Mouse (Mus musculus) CH12.LX (cell line): ENCODE results near the gene Meis3. TPM values are rescaled to one million over a fixed set of nuclear protein-coding genes. Genes with fewer than 3 reads are reported as not detected.

ENCODE experiments used
- DNase-seq: peaks from one replicate; pipeline ENCODE4 v3.0.0-alpha.2; 2013; ENCODE audit errors: extremely low read depth
- H3K27ac ChIP-seq: 2 replicates; pipeline ENCODE4 v1.5.1; 2012; ENCODE audit warnings: low read depth, mild to moderate bottlenecking, control low read depth, moderate library complexity; ENCODE audit not compliant: insufficient read depth
- H3K27me3 ChIP-seq: replicated peaks from 2 replicates; pipeline ENCODE3; 2012; ENCODE audit warnings: inconsistent platforms
- H3K36me3 ChIP-seq, 2 experiments: replicated peaks in 1 of 2; 2 replicates each; pipeline versions ENCODE3 to v1.6.1; 2012; ENCODE audit warnings: inconsistent platforms in 1 of 2, low read length in 1 of 2, mild to moderate bottlenecking in 1 of 2, mixed read lengths in 1 of 2, moderate library complexity in 1 of 2; ENCODE audit not compliant: control insufficient read depth in 1 of 2, insufficient read depth in 1 of 2
- H3K4me1 ChIP-seq, 2 experiments: 2 replicates each; pipeline ENCODE4 v1.6.1; 2012; ENCODE audit warnings: inconsistent platforms in 1 of 2, moderate library complexity in 1 of 2; ENCODE audit not compliant: insufficient read depth in 2 of 2, control insufficient read depth in 1 of 2
- H3K4me2 ChIP-seq: 2 replicates; pipeline ENCODE4 v1.6.1; 2012; ENCODE audit warnings: low read depth, mild to moderate bottlenecking, control low read depth; ENCODE audit not compliant: poor library complexity, insufficient read depth, severe bottlenecking
- H3K4me3 ChIP-seq, 3 experiments: fragments of 150-350 bp in 1 of 3; sonication (generic) in 1 of 3; replicated peaks in 1 of 3; 2 replicates each; pipeline versions ENCODE3 to v1.5.1; 2011 to 2012; ENCODE audit warnings: low read depth in 2 of 3, low read length in 2 of 3, mild to moderate bottlenecking in 2 of 3, moderate library complexity in 2 of 3, control low read depth in 1 of 3, improper control_type of control experiment in 1 of 3, inconsistent platforms in 1 of 3, mixed read lengths in 1 of 3; ENCODE audit not compliant: poor library complexity in 1 of 3
- H3K79me2 ChIP-seq: replicated peaks from 2 replicates; pipeline ENCODE4 v1.6.1; 2012; ENCODE audit warnings: mild to moderate bottlenecking, moderate library complexity; ENCODE audit not compliant: control insufficient read depth, poor library complexity, insufficient read depth, severe bottlenecking; ENCODE audit errors: extremely low read depth
- H3K9ac ChIP-seq: 2 replicates; pipeline ENCODE4 v1.6.1; 2012; ENCODE audit warnings: low read depth, mild to moderate bottlenecking, control low read depth, moderate library complexity; ENCODE audit not compliant: insufficient read depth
- H3K9me3 ChIP-seq: replicated peaks from 2 replicates; pipeline ENCODE3; 2012; ENCODE audit warnings: low read length, inconsistent platforms, mixed read lengths
- BHLHE40 ChIP-seq: IDR thresholded peaks from 2 replicates; pipeline ENCODE4 v1.6.1; 2011; ENCODE audit warnings: mild to moderate bottlenecking, low read depth, low read length, improper control_type of control experiment
- CHD1 ChIP-seq: IDR thresholded peaks from 2 replicates; pipeline ENCODE4 v1.6.1; 2012; ENCODE audit warnings: low read depth, low read length, improper control_type of control experiment, inconsistent platforms
- EP300 ChIP-seq: IDR thresholded peaks from 2 replicates; pipeline ENCODE4 v1.6.1; 2011; ENCODE audit warnings: low read length, improper control_type of control experiment
- ETS1 ChIP-seq: conservative IDR thresholded peaks from 2 replicates; pipeline ENCODE4 v1.6.1; 2012; ENCODE audit warnings: low read depth, mild to moderate bottlenecking, inconsistent platforms, low read length, improper control_type of control experiment, moderate library complexity
- GABPA ChIP-seq: IDR thresholded peaks from 2 replicates; pipeline ENCODE4 v1.6.1; 2012; ENCODE audit warnings: low read depth, low read length, improper control_type of control experiment, inconsistent platforms; ENCODE audit not compliant: insufficient replicate concordance
- HCFC1 ChIP-seq: IDR thresholded peaks from 2 replicates; pipeline ENCODE4 v1.6.1; 2012; ENCODE audit warnings: low read depth, mild to moderate bottlenecking, inconsistent platforms, low read length, improper control_type of control experiment
- IRF4 ChIP-seq: IDR thresholded peaks from 2 replicates; pipeline ENCODE4 v1.6.1; 2014; ENCODE audit warnings: low read depth, mild to moderate bottlenecking, inconsistent platforms, low read length, improper control_type of control experiment
- JUND ChIP-seq: conservative IDR thresholded peaks from 2 replicates; pipeline ENCODE4 v1.6.1; 2011; ENCODE audit warnings: low read depth, low read length, improper control_type of control experiment
- KAT2A ChIP-seq: IDR thresholded peaks from 2 replicates; pipeline ENCODE4 v1.6.1; 2012; ENCODE audit warnings: low read length, improper control_type of control experiment, inconsistent platforms; ENCODE audit not compliant: insufficient replicate concordance
- MAZ ChIP-seq: IDR thresholded peaks from 2 replicates; pipeline ENCODE4 v1.6.1; 2012; ENCODE audit warnings: low read depth, mild to moderate bottlenecking, inconsistent platforms, low read length, improper control_type of control experiment, moderate library complexity
- MXI1 ChIP-seq: IDR thresholded peaks from 2 replicates; pipeline ENCODE4 v1.6.1; 2011; ENCODE audit warnings: mild to moderate bottlenecking, low read depth, low read length, improper control_type of control experiment
- MYC ChIP-seq: IDR thresholded peaks from 2 replicates; pipeline ENCODE4 v1.6.1; 2011; ENCODE audit warnings: low read depth, mild to moderate bottlenecking, improper control_type of control experiment, low read length
- NELFE ChIP-seq: IDR thresholded peaks from 2 replicates; pipeline ENCODE4 v1.6.1; 2011; ENCODE audit warnings: low read depth, low read length, improper control_type of control experiment
- POLR2A ChIP-seq: IDR thresholded peaks from 2 replicates; pipeline ENCODE4 v1.6.1; 2011; ENCODE audit warnings: low read depth, mild to moderate bottlenecking, improper control_type of control experiment, low read length
- POLR2AphosphoS2 ChIP-seq: IDR thresholded peaks from 2 replicates; pipeline ENCODE4 v1.6.1; 2011; ENCODE audit warnings: low read depth, low read length, improper control_type of control experiment
- TCF12 ChIP-seq: IDR thresholded peaks from 2 replicates; pipeline ENCODE4 v1.6.1; 2014; ENCODE audit warnings: low read depth, mild to moderate bottlenecking, inconsistent platforms, low read length, improper control_type of control experiment
- ZC3H11A ChIP-seq: IDR thresholded peaks from 2 replicates; pipeline ENCODE4 v1.6.1; 2012; ENCODE audit warnings: low read depth, mild to moderate bottlenecking, inconsistent platforms, low read length, improper control_type of control experiment
- dilution Hi-C: fragments of 300-500 bp; cut with MboI; formaldehyde crosslinking; loops from 2 replicates; pipeline ENCODE4 v1.14.3; 2020; ENCODE audit warnings: low sequenced_read_pairs; ENCODE audit not compliant: extremely low pct_unique_long_range_greater_than_20kb, extremely low pct_ligation_motif_present
- in situ Hi-C: fragments of 300-500 bp; cut with MboI; formaldehyde crosslinking; loops from 3 replicates; pipeline ENCODE4 v1.14.3; 2019; ENCODE audit warnings: low sequenced_read_pairs, low pct_ligation_motif_present, low pct_unique_long_range_greater_than_20kb, mixed read lengths
- polyA plus RNA-seq: library from polyadenylated mRNA; unstranded; fragments of >175 nt; gene quantifications from 2 replicates; pipeline ENCODE4 v1.2.1, GENCODE M21; 2012; ENCODE audit warnings: low read depth; ENCODE audit not compliant: insufficient read length
- total RNA-seq, 2 experiments: library from RNA; depleted of rRNA; stranded (reverse); fragments of 300-350 nt in 1 of 2; fragments of >200 nt in 1 of 2; gene quantifications; 2 replicates each; pipeline ENCODE4 v1.2.3; 2012 to 2014

Gene Meis3
- total and polyA plus RNA-seq, 3 experiments, result 7.9 to 11.8 (median 10.2) TPM

DNA sequence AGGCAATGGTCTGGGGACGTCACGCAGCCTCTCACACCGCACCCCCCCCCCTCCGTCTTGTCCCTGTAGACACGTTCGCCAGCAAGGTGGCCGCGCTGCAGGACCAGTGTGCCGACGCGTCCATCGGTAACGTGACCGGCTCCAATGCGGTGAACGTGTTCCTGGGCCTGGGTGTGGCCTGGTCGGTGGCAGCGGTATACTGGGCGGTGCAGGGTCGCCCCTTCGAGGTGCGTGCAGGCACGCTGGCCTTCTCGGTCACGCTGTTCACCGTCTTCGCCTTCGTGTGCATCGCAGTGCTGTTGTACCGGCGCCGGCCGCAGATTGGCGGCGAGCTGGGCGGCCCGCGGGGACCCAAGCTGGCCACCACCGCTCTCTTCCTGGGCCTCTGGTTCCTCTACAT lies 16.2 kb upstream of the Meis3 start:
- peaks cover 15 to 31% of the 10 kb centered on the region in 2 experiments for H3K4me1 ChIP-seq
- H3K36me3 ChIP-seq, result no peaks in the 10 kb centered on the region
- in situ Hi-C loops (no loop called here), dilution Hi-C loops (loop anchor here (25.0 kb wide), 1 partner anchor 196 kb away; the partner anchor contains the start of gene Ehd2)
- no peaks in the 10 kb centered on the region for H3K79me2 ChIP-seq
- TF ChIP-seq POLR2A, result no peak
- no peak for TF ChIP-seq JUND
- no peak for TF ChIP-seq BHLHE40
- no peak for TF ChIP-seq IRF4
- TF ChIP-seq, all 38 proteins: peak for 0
- Histone ChIP-seq H3K27me3 (peaks cover 13% of the 10 kb centered on the region), H3K4me2 (no peak overlapping the region), H3K4me3 (no peak overlapping the region), H3K9ac (no peak overlapping the region), H3K9me3 (peaks cover 13% of the 10 kb centered on the region), H3K27ac (no peak overlapping the region)
- DNase-seq, result no peak

DNA sequence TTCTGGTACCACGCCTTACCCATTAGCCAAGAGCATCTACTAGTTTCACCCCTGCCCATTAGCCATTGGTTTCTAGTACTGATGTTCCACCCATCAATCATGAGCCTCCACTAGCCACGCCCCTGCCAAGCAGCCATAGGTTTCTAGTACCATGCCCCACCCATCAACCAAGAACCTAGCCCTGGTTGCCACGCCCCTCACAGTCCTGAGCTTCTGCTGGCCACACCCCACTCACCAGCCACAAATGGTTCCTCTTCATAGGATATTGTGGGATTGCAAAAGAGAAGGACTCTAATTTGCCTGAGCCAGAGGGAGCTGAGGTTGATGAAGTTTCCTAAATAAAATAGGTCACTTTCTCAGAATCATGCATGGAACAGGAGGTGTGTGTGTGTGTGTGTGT lies 14.2 kb upstream of the Meis3 start:
- in situ Hi-C loops, result no loop called here
- TF ChIP-seq KAT2A (no peak), NELFE (no peak), MXI1 (no peak), EP300 (no peak)
- peaks cover 24% of the 10 kb centered on the region for H3K27me3 ChIP-seq
- dilution Hi-C loops, result loop anchor here (25.0 kb wide), 1 partner anchor 198 kb away; the partner anchor contains the start of gene Ehd2
- no peaks in the 10 kb centered on the region for H3K36me3 ChIP-seq
- H3K4me1 ChIP-seq, result peaks cover 9 to 18% of the 10 kb centered on the region in 2 experiments
- peaks cover 13% of the 10 kb centered on the region for H3K9me3 ChIP-seq
- no peak overlapping the region for H3K4me2 ChIP-seq
- no peak overlapping the region for H3K4me3 ChIP-seq
- peak; percentile 44 for DNase-seq
- no peak overlapping the region for H3K27ac ChIP-seq
- no peak overlapping the region for H3K9ac ChIP-seq
- H3K79me2 ChIP-seq, result no peaks in the 10 kb centered on the region

DNA sequence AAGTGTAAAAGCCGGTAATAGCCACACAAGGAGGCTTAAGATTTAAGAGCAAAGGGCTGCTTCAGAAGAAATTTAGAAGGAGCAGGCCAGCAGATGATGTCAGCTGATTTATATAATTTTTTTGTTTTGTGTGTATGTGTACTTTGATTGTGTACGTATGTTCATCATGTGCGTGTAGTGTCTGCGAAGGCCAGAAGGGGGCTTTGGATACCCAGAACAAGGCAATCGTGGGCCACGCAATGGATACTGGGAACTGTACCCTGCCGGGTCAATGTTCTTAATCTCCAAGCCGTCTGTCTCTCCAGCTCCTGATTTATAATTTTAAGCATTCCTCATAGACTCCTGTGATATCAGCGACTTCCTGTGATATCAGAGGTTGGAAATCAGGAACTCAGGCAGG lies 13.6 kb upstream of the Meis3 start:
- dilution Hi-C loops (loop anchor here (25.0 kb wide), 1 partner anchor 199 kb away; the partner anchor contains the start of gene Ehd2), in situ Hi-C loops (no loop called here)
- H3K79me2 ChIP-seq, result no peaks in the 10 kb centered on the region
- DNase-seq, result no peak
- no peak overlapping the region for H3K27ac ChIP-seq
- no peak overlapping the region for H3K4me2 ChIP-seq
- TF ChIP-seq MYC (no peak), POLR2AphosphoS2 (no peak), IRF4 (no peak), TCF12 (no peak), MAZ (no peak), GABPA (no peak), KAT2A (no peak), ETS1 (no peak), ZC3H11A (no peak), CHD1 (no peak), EP300 (no peak), HCFC1 (no peak)
- no peaks in the 10 kb centered on the region for H3K36me3 ChIP-seq
- H3K4me3 ChIP-seq, result no peak overlapping the region
- peaks cover 24% of the 10 kb centered on the region for H3K27me3 ChIP-seq
- H3K4me1 ChIP-seq, result peaks cover 6 to 13% of the 10 kb centered on the region in 2 experiments
- H3K9me3 ChIP-seq, result peaks cover 13% of the 10 kb centered on the region
- no peak overlapping the region for H3K9ac ChIP-seq
